Mouse (Mus musculus) splenic B cell, adult 2 months (primary cell): ENCODE data around the gene Podxl.
A peak's percentile ranks its signal among the peaks of the same experiment; 100 is the strongest.

Experiments
- DNase-seq: peaks from one replicate; pipeline ENCODE4 v3.0.0-alpha.2; 2011; ENCODE audit warnings: low read depth, low spot score
- H3K27me3 ChIP-seq: 2 replicates; pipeline ENCODE4 v1.6.1; 2012; ENCODE audit warnings: mild to moderate bottlenecking, low read length, moderate library complexity, mixed read lengths; ENCODE audit not compliant: control insufficient read depth, poor library complexity, insufficient read depth, severe bottlenecking
- H3K36me3 ChIP-seq: 2 replicates; pipeline ENCODE4 v1.6.1; 2012; ENCODE audit warnings: mild to moderate bottlenecking, low read length, moderate library complexity, mixed read lengths; ENCODE audit not compliant: control insufficient read depth, poor library complexity, insufficient read depth, severe bottlenecking

Podxl gene

DNA sequence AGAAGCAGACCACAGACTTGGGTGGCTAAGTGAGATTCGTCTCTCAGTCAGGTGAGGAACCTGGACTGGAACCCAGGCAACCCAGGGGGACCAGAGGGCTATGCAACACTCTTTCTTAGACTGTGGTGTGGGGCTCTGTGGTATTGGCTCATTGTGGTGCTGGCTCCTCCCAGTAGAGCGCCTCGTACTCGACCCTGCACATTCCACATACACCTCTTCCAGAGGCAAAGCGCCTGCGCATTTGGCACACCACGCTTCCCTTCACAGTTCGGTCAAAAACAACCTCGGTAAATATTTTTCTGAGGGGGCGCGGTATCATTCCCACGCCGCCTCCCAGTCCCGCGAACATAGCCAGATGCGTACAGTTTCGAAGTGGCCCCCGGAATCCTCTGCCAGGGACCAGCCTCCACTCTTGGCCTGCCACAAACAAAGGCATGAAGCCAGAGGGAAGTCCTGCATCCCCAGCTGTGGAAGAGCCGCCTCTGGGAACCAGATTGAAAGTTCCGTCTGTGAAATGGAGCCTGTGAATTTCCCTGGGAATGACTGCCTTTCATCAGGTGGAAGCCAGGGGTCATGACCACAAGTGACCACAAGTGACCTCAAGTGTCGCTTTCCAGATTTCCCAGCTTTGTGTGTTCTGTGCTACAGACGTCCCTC lies 12.8 kb downstream of the Podxl start:
- Histone ChIP-seq H3K27me3 (no peaks in the 10 kb centered on the region), H3K36me3 (no peaks in the 10 kb centered on the region)
- no peak for DNase-seq

GRCm38 (mm10) chr6:31549361-31550051 lies 14.3 kb downstream of the Podxl start:
- no peak for DNase-seq
- Histone ChIP-seq H3K36me3 (no peaks in the 10 kb centered on the region), H3K27me3 (no peaks in the 10 kb centered on the region)

- Histone ChIP-seq H3K36me3 (no peaks in the 10 kb centered on the region), H3K27me3 (no peaks in the 10 kb centered on the region; the same call in 1 of the 2 replicates)
- no peak for DNase-seq
Measured at GRCm38 (mm10) chr6:31544318-31544717, 19.5 kb downstream of the Podxl start.

- Histone ChIP-seq H3K27me3 (no peaks in the 10 kb centered on the region; the same call in 1 of the 2 replicates), H3K36me3 (no peaks in the 10 kb centered on the region)
- DNase-seq, result no peak
Measured at GRCm38 (mm10) chr6:31540018-31540417, 23.8 kb downstream of the Podxl start.

DNA sequence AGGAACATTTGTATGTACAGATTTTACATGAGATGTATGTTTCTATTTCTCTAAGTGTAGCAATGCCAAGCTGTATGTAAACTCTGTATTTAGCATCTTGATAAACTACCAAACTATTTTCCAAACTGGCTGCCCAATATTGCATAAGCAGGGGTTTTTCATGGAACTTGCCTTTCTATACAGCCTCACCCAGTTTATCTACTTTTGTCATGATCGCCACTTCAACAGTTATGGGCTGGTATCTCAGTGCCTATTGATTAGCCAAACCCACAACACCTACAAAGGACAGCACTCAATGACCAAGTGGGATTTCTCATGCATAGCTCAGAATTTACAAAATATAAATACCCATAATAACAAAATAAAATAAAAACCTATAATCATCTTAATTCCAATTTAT lies 25.7 kb downstream of the Podxl start:
- Histone ChIP-seq H3K27me3 (no peaks in the 10 kb centered on the region), H3K36me3 (no peaks in the 10 kb centered on the region)
- DNase-seq, result no peak

DNA sequence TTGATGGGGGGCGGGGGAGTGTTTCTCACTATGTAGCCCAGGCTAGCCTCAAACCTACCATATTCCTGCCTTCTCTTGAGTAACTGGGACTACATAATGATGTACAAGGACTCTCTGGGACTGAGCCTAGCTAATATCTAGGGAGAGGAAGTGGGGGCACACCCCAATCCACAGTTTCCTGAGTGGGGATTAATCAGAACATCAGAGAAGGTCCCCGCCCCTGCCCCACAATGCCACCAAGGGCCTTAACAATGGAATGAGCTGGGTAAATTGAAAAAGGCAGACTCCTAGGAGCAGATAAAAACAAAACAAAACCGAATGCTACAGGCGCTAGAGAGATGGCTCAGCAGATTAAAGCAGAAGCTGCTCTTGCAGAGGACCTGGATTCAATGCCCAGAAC lies 26.6 kb downstream of the Podxl start:
- H3K27me3 ChIP-seq, result no peaks in the 10 kb centered on the region
- no peaks in the 10 kb centered on the region for H3K36me3 ChIP-seq
- no peak for DNase-seq

DNA sequence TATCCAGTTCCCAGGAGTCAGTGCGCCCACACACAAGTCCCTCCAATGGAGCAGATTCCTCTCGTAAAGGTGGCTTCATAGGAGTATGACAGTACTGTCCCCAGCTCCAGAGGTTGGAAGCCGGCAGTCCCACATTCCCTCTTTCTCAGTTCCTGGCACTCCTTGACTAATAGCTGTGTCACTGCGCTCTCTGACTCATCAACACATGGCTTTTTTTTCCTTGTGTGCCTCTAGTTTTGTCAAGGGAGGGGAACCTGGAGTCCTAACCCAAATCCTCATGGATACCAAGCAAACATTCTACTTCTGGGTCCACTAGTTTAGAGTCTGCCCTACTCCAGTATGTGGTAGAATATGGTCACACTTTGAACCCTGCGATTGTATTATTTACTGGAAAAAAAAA lies 29.1 kb downstream of the Podxl start:
- no peak for DNase-seq
- Histone ChIP-seq H3K27me3 (no peaks in the 10 kb centered on the region), H3K36me3 (no peaks in the 10 kb centered on the region)

GRCm38 (mm10) chr6:31531880-31532279 lies 31.9 kb downstream of the Podxl start:
- no peak for DNase-seq
- no peaks in the 10 kb centered on the region for H3K27me3 ChIP-seq
- H3K36me3 ChIP-seq, result no peaks in the 10 kb centered on the region

- DNase-seq, result no peak
- H3K36me3 ChIP-seq, result no peaks in the 10 kb centered on the region
- no peaks in the 10 kb centered on the region for H3K27me3 ChIP-seq
Measured at GRCm38 (mm10) chr6:31528339-31528738, 35.4 kb downstream of the Podxl start.

GRCm38 (mm10) chr6:31527897-31528296 lies 35.9 kb downstream of the Podxl start:
- Histone ChIP-seq H3K36me3 (no peaks in the 10 kb centered on the region), H3K27me3 (no peaks in the 10 kb centered on the region)
- DNase-seq, result peak; percentile 27

GRCm38 (mm10) chr6:31526929-31527328 lies 36.9 kb downstream of the Podxl start:
- DNase-seq, result no peak
- H3K36me3 ChIP-seq, result no peaks in the 10 kb centered on the region
- H3K27me3 ChIP-seq, result no peaks in the 10 kb centered on the region

DNA sequence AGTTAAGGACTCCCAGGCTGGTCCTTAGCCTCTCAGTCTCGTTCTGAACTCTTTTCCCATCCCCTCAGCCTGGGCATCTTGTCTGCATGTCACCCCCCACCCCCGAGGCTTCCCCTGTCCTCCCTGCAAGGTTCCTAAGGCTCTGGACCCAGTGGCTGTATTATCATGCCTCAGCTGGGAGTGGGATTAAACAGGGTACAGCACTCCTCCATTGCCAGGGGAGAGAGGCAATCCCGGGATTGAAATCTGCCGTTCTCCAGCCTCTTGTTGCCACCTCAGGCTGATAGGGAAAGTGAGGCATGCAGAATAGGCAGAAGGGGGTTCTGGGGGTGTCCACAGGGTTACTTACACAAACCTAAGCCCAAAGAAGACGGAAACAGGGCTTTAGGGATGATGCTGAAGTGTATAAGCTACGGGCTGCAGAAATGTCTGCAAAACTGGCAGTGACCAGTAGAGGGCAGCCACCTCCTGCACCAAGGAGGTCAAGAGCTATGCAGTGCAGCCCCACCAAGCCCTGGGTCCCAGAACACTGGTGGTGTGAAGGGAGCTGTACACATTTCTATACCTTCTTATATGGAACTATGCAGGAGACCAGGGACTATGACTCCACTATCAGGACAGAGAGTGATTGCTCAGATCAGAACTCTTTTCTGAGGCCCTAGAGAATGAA lies 38.4 kb downstream of the Podxl start:
- peak; percentile 62 for DNase-seq
- no peaks in the 10 kb centered on the region for H3K36me3 ChIP-seq
- H3K27me3 ChIP-seq, result no peaks in the 10 kb centered on the region

GRCm38 (mm10) chr6:31524647-31525046 lies 39.1 kb downstream of the Podxl start:
- no peak for DNase-seq
- no peaks in the 10 kb centered on the region for H3K36me3 ChIP-seq
- H3K27me3 ChIP-seq, result no peaks in the 10 kb centered on the region

DNA sequence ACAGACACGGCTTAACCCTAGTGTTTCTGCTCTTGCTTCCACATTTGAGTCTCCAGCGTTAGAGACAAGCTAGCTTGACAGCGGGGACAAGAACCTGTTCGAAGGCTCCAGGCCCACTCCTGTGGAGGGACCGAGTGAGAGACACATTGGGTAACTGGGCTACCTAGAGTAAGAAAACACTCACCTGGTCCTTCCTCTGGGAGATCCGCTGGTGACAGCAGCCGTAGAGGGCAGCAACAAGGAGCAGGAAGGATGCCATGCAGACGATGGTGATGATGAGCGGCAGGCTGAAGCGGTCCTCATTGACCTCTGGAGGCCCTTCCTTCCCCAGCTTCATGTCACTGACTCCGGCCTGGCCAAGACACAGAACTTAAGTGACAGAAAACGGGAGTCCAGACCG lies 39.7 kb downstream of the Podxl start:
- H3K36me3 ChIP-seq, result no peaks in the 10 kb centered on the region
- no peaks in the 10 kb centered on the region for H3K27me3 ChIP-seq
- no peak for DNase-seq

GRCm38 (mm10) chr6:31523657-31524056 lies 40.1 kb downstream of the Podxl start:
- no peak for DNase-seq
- no peaks in the 10 kb centered on the region for H3K27me3 ChIP-seq
- H3K36me3 ChIP-seq, result no peaks in the 10 kb centered on the region
